In the genomic region with DNA sequence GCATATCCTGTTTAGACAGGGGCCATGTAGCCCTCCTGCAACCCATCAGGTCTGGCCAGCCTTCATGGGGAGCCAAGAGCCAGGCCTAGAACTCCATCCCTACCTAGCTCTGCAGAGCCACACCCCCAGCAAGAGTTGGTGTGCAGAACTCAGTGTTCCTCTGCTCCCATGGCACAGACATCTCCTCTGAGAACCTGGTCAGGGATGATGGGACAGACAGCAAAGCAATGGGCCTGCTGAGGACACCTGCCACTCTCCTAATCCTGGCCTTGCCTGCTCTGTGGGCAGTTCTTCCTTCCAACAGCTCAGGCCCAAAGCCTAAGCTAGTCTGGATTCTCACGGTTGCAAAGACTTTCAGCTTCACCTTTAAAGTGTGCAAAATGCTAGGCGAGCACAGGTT, we compare ENCODE assay signal across 22 mouse cellular contexts. TPM values are rescaled to one million over a fixed set of nuclear protein-coding genes. Genes with fewer than 3 reads are reported as not detected.
A peak's percentile ranks its signal among the peaks of the same experiment; 100 is the strongest.
DNase-seq lines count a peak whose midpoint lies in the region; ATAC-seq and TF ChIP-seq lines count a peak whose summit lies in the region.
"Had no signal": no experiment of that assay in that cellular context is flagged by ENCODE, and none has a peak within 500 bp of the region (broad histone marks: within the 10 kb centered on the region; RNA-seq: fewer than 3 reads in every experiment).

No protein-coding gene starts in this region.

- H3K9ac ChIP-seq in hindbrain, embryonic 11.5 days (ENCODE audit: low read depth, low read length), result no peak overlapping the region
- H3K9ac ChIP-seq in hindbrain, embryonic 13.5 days, result no peak overlapping the region
- no peak overlapping the region for H3K9ac ChIP-seq in limb, embryonic 13.5 days
- H3K9ac ChIP-seq: heart, embryonic 12.5 days; liver, embryonic 12.5 days had no signal

- H3K4me2 ChIP-seq in hindbrain, embryonic 11.5 days (replicated peaks; ENCODE audit: low read depth, low read length), result no peak overlapping the region
- no peak overlapping the region for H3K4me2 ChIP-seq in hindbrain, embryonic 13.5 days
- H3K4me2 ChIP-seq in limb, embryonic 13.5 days (replicated peaks), result no peak overlapping the region
- H3K4me2 ChIP-seq: heart, embryonic 12.5 days; liver, embryonic 12.5 days; midbrain, embryonic 11.5 days had no signal

- no peak for TF ChIP-seq POLR2A in testis, adult 2 months (IDR thresholded peaks at IDR 0.05; ENCODE audit: control insufficient read depth, low read depth, low read length)

- H3K36me3 ChIP-seq in hindbrain, embryonic 11.5 days (ENCODE audit: control insufficient read depth, insufficient read depth, low read length), result no peaks in the 10 kb centered on the region
- no peaks in the 10 kb centered on the region for H3K36me3 ChIP-seq in hindbrain, embryonic 13.5 days
- H3K36me3 ChIP-seq in testis, adult 2 months (ENCODE audit: control insufficient read depth, insufficient read depth, low read length), result no peaks in the 10 kb centered on the region
- no peaks in the 10 kb centered on the region for H3K36me3 ChIP-seq in limb, embryonic 13.5 days
- H3K36me3 ChIP-seq: heart, embryonic 12.5 days; liver, embryonic 12.5 days had no signal

- H3K4me3 ChIP-seq in hindbrain, embryonic 11.5 days (ENCODE audit: low read depth, low read length), result no peak overlapping the region
- H3K4me3 ChIP-seq in hindbrain, embryonic 13.5 days, result no peak overlapping the region
- H3K4me3 ChIP-seq in testis, adult 2 months (ENCODE audit: control insufficient read depth, low read depth, low read length), result peak overlapping the region; percentile 84
- H3K4me3 ChIP-seq in limb, embryonic 13.5 days, result no peak overlapping the region
- H3K4me3 ChIP-seq: heart, embryonic 12.5 days; liver, embryonic 12.5 days had no signal

- WGBS in hindbrain, embryonic 11.5 days, result 87% methylated on average over 2 of the region's 2 CpGs
- 90% methylated on average over 2 of the region's 2 CpGs for WGBS in hindbrain, embryonic 13.5 days
- 86% methylated on average over 2 of the region's 2 CpGs for WGBS in limb, embryonic 13.5 days

- no peak overlapping the region for H3K27ac ChIP-seq in hindbrain, embryonic 11.5 days (ENCODE audit: low read depth, low read length)
- no peak overlapping the region for H3K27ac ChIP-seq in hindbrain, embryonic 13.5 days
- no peak overlapping the region for H3K27ac ChIP-seq in testis, adult 2 months (ENCODE audit: control insufficient read depth, insufficient read depth, low read depth, low read length)
- peak overlapping the region; percentile 79 for H3K27ac ChIP-seq in limb, embryonic 13.5 days
- H3K27ac ChIP-seq: liver, embryonic 12.5 days had no signal

- peaks cover 3% of the 10 kb centered on the region; the same call in 1 of the 2 replicates for H3K27me3 ChIP-seq in hindbrain, embryonic 11.5 days (ENCODE audit: control insufficient read depth, insufficient read depth, low read length)
- H3K27me3 ChIP-seq in hindbrain, embryonic 13.5 days, result peaks cover 22% of the 10 kb centered on the region
- H3K27me3 ChIP-seq in testis, adult 2 months (ENCODE audit: control insufficient read depth, insufficient read depth, low read length), result no peaks in the 10 kb centered on the region
- no peaks in the 10 kb centered on the region for H3K27me3 ChIP-seq in limb, embryonic 13.5 days

- no peak for ATAC-seq in hindbrain, embryonic 11.5 days (ENCODE audit: low FRiP score)
- ATAC-seq in hindbrain, embryonic 13.5 days (ENCODE audit: low FRiP score), result no peak
- no peak for ATAC-seq in limb, embryonic 13.5 days (ENCODE audit: low FRiP score, low read depth)
- ATAC-seq in megakaryocyte progenitor cell, adult 5-6 weeks (replicated peaks; ENCODE audit: poor library complexity), result no peak
- no peak for ATAC-seq in frontal cortex, adult (ENCODE audit: low TSS enrichment)
- ATAC-seq: liver, embryonic 12.5 days had no signal

- 0 out of 2 replicates have a peak, but pooled peaks cover 6% of the 10 kb centered on the region for H3K4me1 ChIP-seq in hindbrain, embryonic 11.5 days (replicated peaks; ENCODE audit: control insufficient read depth, insufficient read depth, low read length)
- H3K4me1 ChIP-seq in hindbrain, embryonic 13.5 days (replicated peaks), result peaks cover 23% of the 10 kb centered on the region
- H3K4me1 ChIP-seq in testis, adult 2 months (ENCODE audit: control insufficient read depth, insufficient read depth, low read length), result peaks cover 7% of the 10 kb centered on the region
- peaks cover 46% of the 10 kb centered on the region for H3K4me1 ChIP-seq in limb, embryonic 13.5 days

- peak; percentile 0 for DNase-seq in hindbrain, embryonic 11.5 days (ENCODE audit: low spot score)
- DNase-seq in testis, postnatal 14 days (ENCODE audit: low spot score), result no peak
- DNase-seq: adrenal gland, postnatal 36 days; B cell, adult 2 months; gastrocnemius, postnatal 10 days; heart, adult 11 months; kidney, adult 2 months; lung, adult 2 months; lung, postnatal 4 days; right cerebral cortex, adult 18-20 months; thymus, adult 18-20 months had no signal

- H3K9me3 ChIP-seq in hindbrain, embryonic 11.5 days (ENCODE audit: control insufficient read depth, low read length), result no peaks in the 10 kb centered on the region
- H3K9me3 ChIP-seq in hindbrain, embryonic 13.5 days, result no peaks in the 10 kb centered on the region
- H3K9me3 ChIP-seq in limb, embryonic 13.5 days, result no peaks in the 10 kb centered on the region
- H3K9me3 ChIP-seq: heart, embryonic 12.5 days; liver, embryonic 12.5 days had no signal

- TF ChIP-seq CTCF in testis, adult 2 months (IDR thresholded peaks at IDR 0.05; ENCODE audit: control insufficient read depth, insufficient read depth, insufficient replicate concordance, low read depth, low read length), result no peak

RNA-seq across cellular contexts. Expression of gene Sema3f, which starts 5.4 kb away (rescaled TPM):
- polyA plus RNA-seq in hindbrain, embryonic 11.5 days (2014; fragmentation: Nextera tagmentation; extraction: Ambion mirVana), result 10.7 and 12.0 TPM in 2 replicates
- 16.4 and 17.0 TPM in 2 replicates for polyA plus RNA-seq in hindbrain, embryonic 13.5 days (2015; fragmentation: Nextera tagmentation; extraction: Ambion mirVana)
- 9.9 and 12.0 TPM in 2 replicates for polyA plus RNA-seq in testis, adult 2 months (2012; rRNA removed)
- 31.8 and 32.1 TPM in 2 replicates for polyA plus RNA-seq in limb, embryonic 13.5 days (2015; fragmentation: Nextera tagmentation; extraction: Ambion mirVana)
- total RNA-seq in megakaryocyte progenitor cell, adult 5-6 weeks (2015), result not detected in 2 replicates
- 1.00 TPM in 1 of 2 replicates, not detected in the other for total RNA-seq in megakaryocyte progenitor cell, adult 5-6 weeks (2017)
- total RNA-seq: monocyte, adult 5-6 weeks had no signal

RNA-seq across cellular contexts. Expression of gene Gnat1, which starts 36.1 kb away (rescaled TPM):
- 0.84 and 1.2 TPM in 2 replicates for polyA plus RNA-seq in hindbrain, embryonic 11.5 days (2014; fragmentation: Nextera tagmentation; extraction: Ambion mirVana)
- 1.8 TPM in 2 replicates for polyA plus RNA-seq in hindbrain, embryonic 13.5 days (2015; fragmentation: Nextera tagmentation; extraction: Ambion mirVana)
- polyA plus RNA-seq in testis, adult 2 months (2012; rRNA removed), result 0.05 and 0.12 TPM in 2 replicates
- 0.74 and 1.0 TPM in 2 replicates for polyA plus RNA-seq in limb, embryonic 13.5 days (2015; fragmentation: Nextera tagmentation; extraction: Ambion mirVana)
- total RNA-seq in megakaryocyte progenitor cell, adult 5-6 weeks (2015), result 0.12 TPM in 1 of 2 replicates, not detected in the other
- not detected in 2 replicates for total RNA-seq in megakaryocyte progenitor cell, adult 5-6 weeks (2017)
- total RNA-seq: adrenal gland, postnatal 36 days; common myeloid progenitor, adult 5-6 weeks; gastrocnemius, postnatal 10 days; heart, postnatal 25 days; monocyte, adult 5-6 weeks had no signal

RNA-seq across cellular contexts. Expression of gene Slc38a3, which starts 46.3 kb away (rescaled TPM):
- 8.0 and 9.8 TPM in 2 replicates for polyA plus RNA-seq in hindbrain, embryonic 11.5 days (2014; fragmentation: Nextera tagmentation; extraction: Ambion mirVana)
- polyA plus RNA-seq in hindbrain, embryonic 13.5 days (2015; fragmentation: Nextera tagmentation; extraction: Ambion mirVana), result 25.3 and 26.2 TPM in 2 replicates
- polyA plus RNA-seq in testis, adult 2 months (2012; rRNA removed), result 0.10 and 0.32 TPM in 2 replicates
- 4.3 and 5.3 TPM in 2 replicates for polyA plus RNA-seq in limb, embryonic 13.5 days (2015; fragmentation: Nextera tagmentation; extraction: Ambion mirVana)
- not detected in 2 replicates for total RNA-seq in megakaryocyte progenitor cell, adult 5-6 weeks (2015)
- total RNA-seq in megakaryocyte progenitor cell, adult 5-6 weeks (2017), result not detected in 2 replicates
- total RNA-seq: common myeloid progenitor, adult 5-6 weeks; monocyte, adult 5-6 weeks had no signal

RNA-seq across cellular contexts. Expression of gene Rbm5, which starts 55.2 kb away (rescaled TPM):
- polyA plus RNA-seq in hindbrain, embryonic 11.5 days (2014; fragmentation: Nextera tagmentation; extraction: Ambion mirVana), result 198 and 241 TPM in 2 replicates
- 277 and 286 TPM in 2 replicates for polyA plus RNA-seq in hindbrain, embryonic 13.5 days (2015; fragmentation: Nextera tagmentation; extraction: Ambion mirVana)
- polyA plus RNA-seq in testis, adult 2 months (2012; rRNA removed), result 52.0 and 57.8 TPM in 2 replicates
- 257 and 270 TPM in 2 replicates for polyA plus RNA-seq in limb, embryonic 13.5 days (2015; fragmentation: Nextera tagmentation; extraction: Ambion mirVana)
- total RNA-seq in megakaryocyte progenitor cell, adult 5-6 weeks (2015), result 110 and 146 TPM in 2 replicates
- 142 and 235 TPM in 2 replicates for total RNA-seq in megakaryocyte progenitor cell, adult 5-6 weeks (2017)
